Mouse (Mus musculus): ENCODE data around the gene Wdr81. TPM values are rescaled to one million over a fixed set of nuclear protein-coding genes. Genes with fewer than 3 reads are reported as not detected.

Wdr81 gene
- polyA plus RNA-seq, 1 experiment from 2014 or later = 4.6 TPM

DNA sequence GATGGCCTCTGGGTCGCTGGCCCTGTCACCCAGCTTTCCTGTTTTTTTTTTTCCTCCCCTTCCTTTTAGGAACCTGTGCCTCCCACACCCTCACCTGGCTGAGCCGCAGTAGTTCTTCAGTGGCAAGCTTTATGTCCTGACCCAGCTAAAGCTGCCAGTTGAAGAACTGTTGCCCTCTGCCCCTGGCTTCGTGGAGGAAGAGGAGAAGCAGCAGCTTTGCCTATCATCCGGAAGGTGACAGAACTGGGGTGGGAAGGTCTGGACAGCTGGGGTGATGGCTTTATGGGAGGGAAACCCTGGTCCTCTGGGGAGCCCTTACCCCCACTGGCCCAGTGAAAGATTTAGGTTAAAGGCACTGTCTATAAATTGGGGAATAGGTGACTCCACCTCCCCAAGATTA is 9.1 kb upstream of the Wdr81 start:
- H3K36me3 ChIP-seq (ENCODE audit: control insufficient read depth, insufficient read depth, low read length) = peaks cover 4% of the 10 kb centered on the region; the same call in 1 of the 2 replicates
- 61% methylated on average over 4 of the region's 4 CpGs for WGBS
- no peak overlapping the region for H3K4me3 ChIP-seq (ENCODE audit: low read depth, low read length)
- no peaks in the 10 kb centered on the region for H3K9me3 ChIP-seq (ENCODE audit: control insufficient read depth, low read depth, low read length)
- peaks cover 37% of the 10 kb centered on the region for H3K4me1 ChIP-seq (ENCODE audit: control insufficient read depth, insufficient read depth, low read length)
- ATAC-seq (ENCODE audit: insufficient number of reproducible peaks, insufficient read depth, low FRiP score, low read depth) = no peak
- H3K27ac ChIP-seq (ENCODE audit: low read length) = peak overlapping the region; percentile 17; the same call in 1 of the 2 replicates
- H3K4me2 ChIP-seq (replicated peaks; ENCODE audit: low read depth, low read length) = peak overlapping the region; percentile 99; the same call in 1 of the 2 replicates
- no peak overlapping the region for H3K9ac ChIP-seq (replicated peaks; ENCODE audit: low read depth, low read length)
- no peaks in the 10 kb centered on the region for H3K27me3 ChIP-seq (ENCODE audit: control insufficient read depth, insufficient read depth, low read length)

- H3K27me3 ChIP-seq (ENCODE audit: control insufficient read depth, insufficient read depth, low read length) = no peaks in the 10 kb centered on the region
- 3% methylated on average over 9 of the region's 9 CpGs for WGBS
- peak; percentile 20 for ATAC-seq (ENCODE audit: insufficient number of reproducible peaks, insufficient read depth, low FRiP score, low read depth)
- peak overlapping the region; percentile 79 for H3K4me3 ChIP-seq (ENCODE audit: low read depth, low read length)
- peak overlapping the region; percentile 86; the same call in 1 of the 2 replicates for H3K27ac ChIP-seq (ENCODE audit: low read length)
- peaks cover 32% of the 10 kb centered on the region for H3K4me1 ChIP-seq (ENCODE audit: control insufficient read depth, insufficient read depth, low read length)
- no peaks in the 10 kb centered on the region for H3K9me3 ChIP-seq (ENCODE audit: control insufficient read depth, low read depth, low read length)
- no peak overlapping the region for H3K9ac ChIP-seq (replicated peaks; ENCODE audit: low read depth, low read length)
- peaks cover 4% of the 10 kb centered on the region; the same call in 1 of the 2 replicates for H3K36me3 ChIP-seq (ENCODE audit: control insufficient read depth, insufficient read depth, low read length)
- H3K4me2 ChIP-seq (replicated peaks; ENCODE audit: low read depth, low read length) = peak overlapping the region; percentile 99
These were observed 8.4 kb upstream of the Wdr81 start for GRCm38 (mm10) chr11:75462865-75463336.

DNA sequence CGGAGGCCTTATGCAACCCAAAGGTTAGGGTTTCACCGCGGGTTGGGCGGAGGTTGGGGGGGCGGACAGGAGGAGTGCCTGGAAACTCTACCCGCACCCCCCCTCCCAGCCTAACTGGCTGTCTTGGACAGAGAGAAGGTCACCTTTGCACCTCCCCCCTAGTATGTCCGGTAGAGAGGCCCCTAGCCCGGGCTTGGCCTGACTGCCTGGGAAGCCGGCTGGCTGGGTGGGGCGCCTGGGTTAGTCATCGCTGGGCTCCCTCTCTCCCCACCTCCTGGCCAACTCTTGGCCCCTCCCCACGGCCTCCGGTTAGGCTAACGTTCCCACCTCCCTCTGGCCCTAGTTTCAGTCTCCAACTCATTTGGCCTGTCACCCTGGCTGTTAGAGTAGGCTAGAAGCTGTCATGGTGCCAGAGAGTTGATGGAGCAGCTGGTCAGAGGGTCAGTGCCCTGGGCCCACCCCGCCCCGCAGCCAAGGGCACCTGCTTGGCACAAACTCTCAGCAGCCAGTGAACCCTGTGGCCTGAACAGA is 7.8 kb upstream of the Wdr81 start:
- Histone ChIP-seq H3K4me3 (ENCODE audit: low read depth, low read length) (peak overlapping the region; percentile 79), H3K4me2 (replicated peaks; ENCODE audit: low read depth, low read length) (peak overlapping the region; percentile 99), H3K9me3 (ENCODE audit: control insufficient read depth, low read depth, low read length) (no peaks in the 10 kb centered on the region), H3K27ac (ENCODE audit: low read length) (peak overlapping the region; percentile 86), H3K9ac (replicated peaks; ENCODE audit: low read depth, low read length) (peak overlapping the region; percentile 45; the same call in 1 of the 2 replicates), H3K4me1 (ENCODE audit: control insufficient read depth, insufficient read depth, low read length) (peaks cover 27% of the 10 kb centered on the region), H3K36me3 (ENCODE audit: control insufficient read depth, insufficient read depth, low read length) (peaks cover 4% of the 10 kb centered on the region; the same call in 1 of the 2 replicates), H3K27me3 (ENCODE audit: control insufficient read depth, insufficient read depth, low read length) (no peaks in the 10 kb centered on the region)
- WGBS = 4% methylated on average over 16 of the region's 16 CpGs
- ATAC-seq (ENCODE audit: insufficient number of reproducible peaks, insufficient read depth, low FRiP score, low read depth) = 0 out of 2 replicates have a peak, but pooled peaks have one; percentile 5

- Histone ChIP-seq H3K4me3 (ENCODE audit: low read depth, low read length) (peak overlapping the region; percentile 79), H3K9ac (replicated peaks; ENCODE audit: low read depth, low read length) (peak overlapping the region; percentile 45; the same call in 1 of the 2 replicates), H3K4me2 (replicated peaks; ENCODE audit: low read depth, low read length) (peak overlapping the region; percentile 99), H3K27me3 (ENCODE audit: control insufficient read depth, insufficient read depth, low read length) (no peaks in the 10 kb centered on the region), H3K36me3 (ENCODE audit: control insufficient read depth, insufficient read depth, low read length) (peaks cover 4% of the 10 kb centered on the region; the same call in 1 of the 2 replicates), H3K9me3 (ENCODE audit: control insufficient read depth, low read depth, low read length) (no peaks in the 10 kb centered on the region), H3K27ac (ENCODE audit: low read length) (peak overlapping the region; percentile 86; the same call in 1 of the 2 replicates), H3K4me1 (ENCODE audit: control insufficient read depth, insufficient read depth, low read length) (peaks cover 27% of the 10 kb centered on the region)
- ATAC-seq (ENCODE audit: insufficient number of reproducible peaks, insufficient read depth, low FRiP score, low read depth) = no peak
- 1% methylated on average over 30 of the region's 30 CpGs for WGBS
These were observed 7.3 kb upstream of the Wdr81 start for GRCm38 (mm10) chr11:75461743-75462252.

DNA sequence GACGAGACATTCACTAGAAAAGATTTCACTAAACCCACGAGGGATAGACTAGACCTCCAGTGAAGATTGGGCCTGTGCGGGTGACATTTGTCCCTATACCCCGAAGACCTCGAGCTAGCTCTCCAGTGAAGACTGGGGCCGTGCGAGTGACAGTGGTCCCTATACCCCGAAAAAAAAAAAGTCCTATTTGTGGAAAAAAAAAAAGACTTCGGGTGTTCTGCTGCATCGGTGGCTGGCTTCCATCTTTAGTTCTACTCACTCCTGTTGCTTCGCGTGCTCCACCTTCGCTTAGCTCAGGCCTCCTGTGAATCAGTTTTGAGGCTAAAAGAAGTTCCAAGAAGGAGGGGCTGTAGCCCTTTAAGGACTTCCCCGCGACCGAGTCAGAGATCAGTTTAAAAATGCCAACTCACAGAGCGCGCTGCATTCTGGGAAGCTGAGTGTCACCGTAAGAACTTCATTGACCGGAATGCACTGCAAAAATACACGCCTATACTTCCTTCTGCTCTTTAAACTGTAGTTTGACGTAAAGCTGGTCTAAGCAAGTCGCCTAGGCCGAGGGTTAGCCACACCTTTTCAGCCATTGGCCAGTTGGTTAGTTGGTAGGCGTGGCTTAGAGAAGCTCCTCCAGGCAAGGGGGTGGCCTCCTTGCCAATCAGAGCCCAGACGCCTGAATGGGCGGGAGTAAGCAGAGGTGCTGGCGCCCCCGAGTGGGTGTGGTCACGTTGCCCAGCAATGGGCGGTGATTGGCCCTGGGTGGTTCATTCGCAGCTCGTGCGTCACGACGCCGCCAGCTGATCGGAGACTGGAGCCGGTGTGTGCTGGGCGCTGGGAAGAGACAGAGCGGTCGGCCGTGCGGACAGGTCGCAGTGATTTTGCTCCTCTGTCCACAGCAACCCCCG is 6.6 kb upstream of the Wdr81 start, which contains the start of gene Tlcd2:
Gene Tlcd2, plus strand, starts transcription at position 872 of the 899 bp plus-strand sequence.
- H3K27ac ChIP-seq (ENCODE audit: low read length) = peak within 1 kb of the TSS; percentile 97
- H3K4me3 ChIP-seq (ENCODE audit: low read depth, low read length) = peak within 1 kb of the TSS; percentile 79
- under 1% methylated on average over 46 of the region's 46 CpGs for WGBS
- H3K9ac ChIP-seq (replicated peaks; ENCODE audit: low read depth, low read length) = peak within 1 kb of the TSS; percentile 49
- no peaks in the 10 kb centered on the region for H3K9me3 ChIP-seq (ENCODE audit: control insufficient read depth, low read depth, low read length)
- H3K27me3 ChIP-seq (ENCODE audit: control insufficient read depth, insufficient read depth, low read length) = no peaks in the 10 kb centered on the region
- peaks cover 27% of the 10 kb centered on the region for H3K4me1 ChIP-seq (ENCODE audit: control insufficient read depth, insufficient read depth, low read length)
- H3K36me3 ChIP-seq (ENCODE audit: control insufficient read depth, insufficient read depth, low read length) = peaks cover 4% of the 10 kb centered on the region; the same call in 1 of the 2 replicates
- peak; percentile 93 for ATAC-seq (ENCODE audit: insufficient number of reproducible peaks, insufficient read depth, low FRiP score, low read depth)
- peak within 1 kb of the TSS; percentile 99 for H3K4me2 ChIP-seq (replicated peaks; ENCODE audit: low read depth, low read length)

- WGBS = 5% methylated on average over 19 of the region's 19 CpGs
- Histone ChIP-seq H3K27me3 (ENCODE audit: control insufficient read depth, insufficient read depth, low read length) (no peaks in the 10 kb centered on the region), H3K27ac (ENCODE audit: low read length) (peak overlapping the region; percentile 97), H3K36me3 (ENCODE audit: control insufficient read depth, insufficient read depth, low read length) (peaks cover 4% of the 10 kb centered on the region; the same call in 1 of the 2 replicates), H3K9me3 (ENCODE audit: control insufficient read depth, low read depth, low read length) (no peaks in the 10 kb centered on the region), H3K4me1 (ENCODE audit: control insufficient read depth, insufficient read depth, low read length) (peaks cover 28% of the 10 kb centered on the region), H3K9ac (replicated peaks; ENCODE audit: low read depth, low read length) (peak overlapping the region; percentile 49), H3K4me2 (replicated peaks; ENCODE audit: low read depth, low read length) (peak overlapping the region; percentile 82), H3K4me3 (ENCODE audit: low read depth, low read length) (peak overlapping the region; percentile 79)
- ATAC-seq (ENCODE audit: insufficient number of reproducible peaks, insufficient read depth, low FRiP score, low read depth) = peak; percentile 39; the same call in 1 of the 2 replicates
These were observed 5.8 kb upstream of the Wdr81 start for GRCm38 (mm10) chr11:75460103-75460843.

- H3K27me3 ChIP-seq (ENCODE audit: control insufficient read depth, insufficient read depth, low read length) = no peaks in the 10 kb centered on the region
- peak overlapping the region; percentile 82 for H3K4me2 ChIP-seq (replicated peaks; ENCODE audit: low read depth, low read length)
- H3K9ac ChIP-seq (replicated peaks; ENCODE audit: low read depth, low read length) = no peak overlapping the region
- H3K27ac ChIP-seq (ENCODE audit: low read length) = peak overlapping the region; percentile 97
- H3K4me3 ChIP-seq (ENCODE audit: low read depth, low read length) = peak overlapping the region; percentile 79; the same call in 1 of the 2 replicates
- no peaks in the 10 kb centered on the region for H3K9me3 ChIP-seq (ENCODE audit: control insufficient read depth, low read depth, low read length)
- 29% methylated on average over 5 of the region's 5 CpGs for WGBS
- no peaks in the 10 kb centered on the region; the same call in 1 of the 2 replicates for H3K36me3 ChIP-seq (ENCODE audit: control insufficient read depth, insufficient read depth, low read length)
- peaks cover 33% of the 10 kb centered on the region for H3K4me1 ChIP-seq (ENCODE audit: control insufficient read depth, insufficient read depth, low read length)
- no peak for ATAC-seq (ENCODE audit: insufficient number of reproducible peaks, insufficient read depth, low FRiP score, low read depth)
These were observed 5.2 kb upstream of the Wdr81 start for GRCm38 (mm10) chr11:75459751-75460102.
